Mouse (Mus musculus): ENCODE measurements around the gene Zdhhc13.

DNA sequence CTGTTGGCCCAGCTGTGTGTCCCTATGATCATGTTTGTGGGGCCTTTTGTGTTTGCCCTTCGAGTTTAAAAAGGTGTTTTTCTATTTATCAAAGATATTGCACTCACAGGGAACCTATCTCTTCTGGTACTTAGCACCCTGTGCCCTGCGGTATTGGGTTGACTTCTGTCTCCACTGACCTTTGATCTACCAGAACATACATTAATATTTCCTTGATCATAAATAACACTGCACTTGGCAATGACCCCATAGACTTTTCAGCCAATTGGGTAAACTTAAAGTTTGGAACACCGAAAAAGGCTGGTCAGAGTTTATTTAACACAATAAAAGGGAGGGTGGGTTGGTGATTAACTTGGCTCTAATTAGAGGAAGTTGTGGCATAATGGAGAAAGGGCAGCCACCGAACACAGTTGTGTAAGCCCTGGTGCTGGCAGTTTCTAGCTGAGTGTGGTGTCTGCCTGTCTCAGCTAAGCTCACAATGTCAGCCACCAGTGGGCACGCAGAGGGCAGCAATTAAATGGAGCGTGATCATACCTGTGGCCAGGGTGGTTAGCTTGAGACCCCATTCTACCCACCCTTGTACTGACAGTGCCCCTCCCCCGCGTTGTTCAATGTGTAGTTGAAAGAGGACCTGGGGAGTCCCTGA is 38.5 kb upstream of the Zdhhc13 start:
- TF ChIP-seq CTCF (IDR thresholded peaks at IDR 0.05; ENCODE audit: control insufficient read depth, insufficient read depth, low read length) (no peak), POLR2A (IDR thresholded peaks at IDR 0.05; ENCODE audit: borderline replicate concordance, control insufficient read depth, low read depth, low read length) (no peak)

All from bone marrow, adult 2 months (tissue).